Mouse (Mus musculus) urinary bladder, adult 2 months (tissue): ENCODE results near the gene Bcor. TPM values are rescaled to one million over a fixed set of nuclear protein-coding genes. Genes with fewer than 3 reads are reported as not detected.

ENCODE experiments used
- DNase-seq: peaks from one replicate; pipeline ENCODE4 v3.0.0; 2022; ENCODE audit warnings: low spot score
- polyA plus RNA-seq: library from polyadenylated mRNA; depleted of rRNA; stranded (reverse); fragments of >200 nt; gene quantifications from 2 replicates; pipeline ENCODE4 v1.2.3, GENCODE M21; 2012

The Bcor gene
- polyA plus RNA-seq, 1 experiment: 7.5 TPM

DNA sequence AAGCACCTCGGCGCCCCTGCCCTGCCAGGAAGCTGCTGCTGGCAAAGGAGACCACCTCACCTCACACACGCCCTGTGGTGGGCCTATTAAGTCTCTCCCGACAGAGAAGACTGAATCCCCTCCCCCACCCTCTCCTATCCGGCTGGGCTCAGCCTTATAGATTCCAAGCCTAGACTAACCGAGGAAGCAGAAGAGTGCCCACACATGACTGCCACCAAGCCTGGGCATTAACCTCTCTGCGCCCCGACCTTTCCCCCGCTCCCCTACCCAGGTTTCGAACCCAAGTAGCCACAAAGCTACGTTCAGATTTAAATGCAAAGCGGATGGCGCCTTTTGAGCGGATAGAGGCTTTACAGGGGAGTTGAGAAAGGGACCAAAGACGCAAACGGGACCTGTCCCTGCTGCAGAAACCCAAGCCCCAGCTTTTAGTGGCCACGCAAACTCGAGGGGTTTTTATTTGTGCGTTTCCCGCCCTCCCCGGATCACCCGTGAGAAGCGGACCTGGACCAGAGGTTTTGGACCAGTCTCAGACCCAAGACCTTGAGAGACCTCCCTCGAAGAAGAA lies 33.0 kb downstream of the Bcor start:
- no peak for DNase-seq

DNA sequence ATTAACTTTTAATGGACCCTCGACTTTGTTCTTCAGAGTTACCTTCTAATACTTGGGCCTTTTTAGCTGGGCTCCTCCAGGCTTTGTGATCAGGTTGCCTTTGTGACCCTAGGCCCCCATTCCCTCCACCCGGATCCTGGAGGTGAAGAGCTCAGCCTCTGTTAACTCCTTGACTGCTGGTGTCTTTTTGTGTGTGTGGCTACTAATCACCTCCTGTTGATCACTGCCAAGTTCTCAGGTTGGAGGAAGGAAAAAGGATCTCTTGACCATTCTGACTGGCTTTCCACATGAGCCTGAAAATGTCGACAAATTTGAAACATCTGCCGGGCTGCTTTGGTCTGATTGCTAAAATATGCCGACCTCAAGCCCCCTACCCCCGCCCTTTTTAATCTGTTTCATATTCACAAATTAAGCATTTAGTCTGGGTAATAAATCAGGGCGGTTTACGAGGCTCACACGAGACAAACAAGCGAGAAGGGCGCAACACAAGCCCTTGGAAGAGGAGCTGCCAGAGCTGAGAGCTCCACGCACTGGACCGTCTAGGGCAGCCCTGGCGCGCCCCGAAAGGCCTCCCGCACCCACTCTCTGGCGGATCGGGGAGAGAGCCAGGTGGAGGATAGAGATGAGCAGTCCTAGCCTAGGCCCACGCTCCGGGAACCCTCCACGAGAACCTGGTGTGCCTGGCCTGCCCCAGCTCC lies 33.6 kb downstream of the Bcor start:
- no peak for DNase-seq

- no peak for DNase-seq
Observed at GRCm38 (mm10) chrX:12124571-12124970, 35.6 kb downstream of the Bcor start.

GRCm38 (mm10) chrX:12123687-12124087 lies 36.5 kb downstream of the Bcor start:
- DNase-seq: no peak

- peak; percentile 41 for DNase-seq
Observed at GRCm38 (mm10) chrX:12122594-12123331, 37.4 kb downstream of the Bcor start.

- no peak for DNase-seq
Observed at GRCm38 (mm10) chrX:12119476-12119875, 40.7 kb downstream of the Bcor start.

- DNase-seq: no peak
Observed at GRCm38 (mm10) chrX:12116128-12116527, 44.0 kb downstream of the Bcor start.

- DNase-seq: no peak
Observed at GRCm38 (mm10) chrX:12112166-12112565, 48.0 kb downstream of the Bcor start.

- DNase-seq: no peak
Observed at GRCm38 (mm10) chrX:12110518-12110917, 49.6 kb downstream of the Bcor start.

DNA sequence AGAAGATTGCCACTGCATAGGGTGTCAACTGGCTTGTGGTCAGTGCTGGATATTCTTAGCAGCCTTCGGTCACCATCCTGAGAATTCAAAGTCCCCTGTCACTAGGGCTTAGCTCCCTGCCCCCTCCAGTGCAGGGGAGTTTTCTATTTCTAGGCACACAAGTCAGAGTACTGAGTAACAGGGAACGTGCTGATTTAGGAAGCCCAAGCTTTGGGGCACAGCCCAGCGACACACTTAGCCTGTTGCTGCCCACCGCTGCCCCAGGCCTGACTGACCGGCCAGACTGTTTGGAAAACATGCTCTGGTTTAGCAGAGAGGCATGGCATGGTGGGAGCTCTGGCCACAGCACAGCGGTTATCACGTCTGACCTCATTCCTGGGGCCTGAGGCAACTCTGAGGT lies 54.8 kb downstream of the Bcor start:
- DNase-seq: no peak

DNA sequence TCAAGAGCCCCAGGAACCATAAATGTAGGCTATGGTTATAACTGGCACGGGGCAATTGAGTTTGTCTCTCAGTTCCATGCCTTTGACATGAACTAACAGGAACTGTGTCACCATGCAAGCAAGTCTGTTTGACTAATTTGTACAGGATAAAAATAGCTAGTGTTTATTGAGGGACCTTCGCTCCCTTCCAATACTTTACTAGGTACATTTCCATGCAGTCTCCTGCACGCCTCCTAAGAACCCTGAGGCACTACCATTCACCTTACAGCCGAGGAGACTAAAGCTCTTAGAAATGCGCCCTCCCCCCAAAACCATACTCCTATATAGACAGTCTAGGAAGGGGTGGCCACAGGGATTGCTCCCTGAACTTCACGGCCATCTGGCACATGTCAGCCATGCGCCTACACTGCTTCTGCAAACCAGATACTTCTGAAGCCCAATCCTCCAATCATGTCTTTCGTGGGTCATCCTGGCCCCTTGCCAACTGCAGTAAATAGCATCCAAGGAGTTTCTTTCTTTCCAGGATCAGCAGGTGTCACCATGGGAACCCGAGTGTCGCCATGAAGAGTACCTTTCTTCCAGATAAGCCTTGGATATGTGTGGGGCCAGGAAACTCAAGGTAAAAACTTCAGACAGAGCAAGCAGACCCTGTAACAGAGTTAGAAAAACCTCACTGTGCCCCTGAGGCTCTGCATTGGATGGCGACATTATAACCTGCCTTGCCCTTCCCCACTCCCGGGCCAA lies 63.2 kb downstream of the Bcor start:
- DNase-seq: no peak

- no peak for DNase-seq
Observed at GRCm38 (mm10) chrX:12093371-12093770, 66.8 kb downstream of the Bcor start.

GRCm38 (mm10) chrX:12091431-12092061 lies 68.6 kb downstream of the Bcor start:
- peak; percentile 42 for DNase-seq

- DNase-seq: peak; percentile 63
Observed at GRCm38 (mm10) chrX:12090871-12091404, 69.2 kb downstream of the Bcor start.

- peak; percentile 47 for DNase-seq
Observed at GRCm38 (mm10) chrX:12090151-12090870, 69.8 kb downstream of the Bcor start.

DNA sequence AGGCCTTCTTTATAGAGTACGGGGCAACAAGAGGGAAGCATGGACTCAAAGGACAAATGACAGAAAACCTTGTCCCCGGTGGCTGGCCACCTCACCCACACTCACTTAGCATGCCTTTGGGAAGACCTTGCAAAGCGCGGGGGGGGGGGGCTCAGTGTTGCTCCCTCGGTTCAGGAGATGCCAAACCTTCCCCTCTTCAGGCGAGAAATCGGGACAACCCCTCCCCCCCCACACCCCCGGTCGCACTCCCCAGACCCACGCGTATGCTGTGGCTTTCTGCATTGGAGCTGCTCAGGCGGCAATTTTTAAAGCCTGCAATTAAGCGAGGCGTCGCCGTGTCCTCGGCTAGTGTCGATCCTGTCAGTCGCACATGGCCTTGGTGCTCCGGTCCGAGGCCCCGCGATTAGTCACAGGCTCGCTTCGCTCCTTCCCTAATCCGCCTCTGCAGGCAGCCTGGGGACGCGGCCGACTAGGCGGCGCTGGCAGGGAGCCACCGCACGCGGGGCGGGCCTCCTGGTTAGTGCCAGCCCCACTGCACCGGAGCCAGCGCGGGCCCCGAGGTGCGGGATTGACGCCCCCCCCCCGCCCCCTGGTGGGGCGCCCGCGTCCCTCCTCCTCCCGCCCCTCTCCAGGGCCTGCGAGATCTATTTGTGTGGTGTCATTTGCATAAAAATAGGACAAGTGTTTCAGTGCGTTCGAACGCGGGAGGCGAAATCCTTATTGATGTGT lies 70.6 kb downstream of the Bcor start:
- peak; percentile 47 for DNase-seq

DNA sequence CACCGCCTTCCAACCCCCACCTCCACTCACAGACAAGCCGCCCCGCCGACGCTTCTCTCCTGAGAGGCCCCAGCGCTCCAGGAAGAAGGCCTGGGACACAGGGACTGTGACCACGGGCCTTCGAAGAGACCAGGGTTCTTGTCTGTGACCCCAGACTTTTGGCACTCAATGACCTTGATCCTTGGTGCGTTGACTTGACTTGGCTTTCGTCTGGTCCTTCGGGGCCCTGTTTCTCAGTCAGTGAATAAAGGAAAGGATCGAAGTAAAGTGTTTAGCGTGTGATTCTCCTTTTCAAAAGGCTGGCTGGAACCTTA lies 71.2 kb downstream of the Bcor start:
- DNase-seq: no peak

DNA sequence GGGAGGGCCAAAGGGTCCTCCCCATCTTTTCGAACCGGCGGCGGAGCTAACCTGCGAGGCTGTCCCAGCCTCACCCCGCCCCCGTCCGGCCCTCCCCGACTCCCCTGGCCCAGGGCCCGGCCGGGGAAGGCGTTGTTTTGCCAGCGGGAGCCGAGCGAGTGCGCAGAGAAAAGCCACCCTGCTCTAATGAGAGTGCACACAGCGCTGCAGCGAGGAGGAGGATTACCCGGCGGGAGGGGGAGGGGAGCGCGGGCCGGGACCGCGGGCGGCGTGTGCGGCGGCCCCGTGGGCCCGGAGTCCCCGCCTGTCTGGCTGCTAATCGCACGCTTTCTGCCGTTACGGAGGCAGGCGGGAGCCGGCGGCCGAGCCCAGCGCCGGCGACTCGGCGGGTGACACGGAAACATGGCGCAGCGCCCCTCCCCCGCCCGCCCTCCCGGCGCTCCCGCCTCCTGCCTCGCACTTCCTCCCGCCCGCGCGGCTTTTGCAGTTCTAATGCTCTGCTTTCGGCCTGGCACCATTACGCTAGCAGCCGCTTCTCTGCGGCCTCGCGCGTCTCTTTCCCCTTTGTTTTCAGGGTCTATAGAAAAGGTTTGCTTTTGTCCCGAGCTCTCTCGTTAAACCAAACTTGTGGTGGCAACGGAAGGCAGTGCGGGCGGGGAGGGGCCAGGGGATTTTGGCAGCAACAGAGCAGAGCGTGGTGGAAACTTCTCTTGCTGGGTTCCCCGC lies 71.7 kb downstream of the Bcor start:
- DNase-seq: peak; percentile 72

- DNase-seq: peak; percentile 56
Observed at GRCm38 (mm10) chrX:12087511-12088300, 72.4 kb downstream of the Bcor start.
